In genomic region chrX:142537259-142537963, GRCm38 (mm10) we compare ENCODE assay signal across 1 mouse cellular context.
A peak's percentile ranks its signal among the peaks of the same experiment; 100 is the strongest.
TF ChIP-seq lines count a peak whose summit lies in the region.

No protein-coding gene starts in this region.

TF ChIP-seq in MEL, 35 proteins besides CTCF, POLR2A, EP300 and RAD21 (continued from another document):
- TF ChIP-seq MYC (IDR thresholded peaks at IDR 0.05; ENCODE audit: low read depth, low read length) (peak; percentile 60; the same call in 1 of the 2 replicates), USF2 (IDR thresholded peaks at IDR 0.05; ENCODE audit: borderline replicate concordance in 1 of 2, insufficient read depth in 1 of 2, low read depth in 1 of 2, low read length in 2 of 2) (no peak), TBP (IDR thresholded peaks at IDR 0.05; ENCODE audit: low read depth, low read length) (no peak), ELF1 (IDR thresholded peaks at IDR 0.05; ENCODE audit: low read depth, low read length) (peak; percentile 43; the same call in 1 of the 2 replicates), USF1 (IDR thresholded peaks at IDR 0.05; ENCODE audit: low read depth, low read length) (0 out of 2 replicates have a peak, but pooled peaks have one; percentile 5), JUND (IDR thresholded peaks at IDR 0.05; ENCODE audit: low read depth, low read length) (peak; percentile 66; the same call in 1 of the 2 replicates), MAFK (IDR thresholded peaks at IDR 0.05; ENCODE audit: borderline replicate concordance, low read depth, low read length) (0 out of 2 replicates have a peak, but pooled peaks have one; percentile 21)
